Mouse (Mus musculus): ENCODE measurements around the gene Grin1. TPM values are rescaled to one million over a fixed set of nuclear protein-coding genes. Genes with fewer than 3 reads are reported as not detected.
"Not testable (repeated sequence)": the region's sequence is repeated elsewhere in the genome, so short reads cannot be mapped to it uniquely, and the experiment has no call there.

The Grin1 gene
- polyA plus RNA-seq, 1 experiment from 2014 or later = 0.87 TPM

DNA sequence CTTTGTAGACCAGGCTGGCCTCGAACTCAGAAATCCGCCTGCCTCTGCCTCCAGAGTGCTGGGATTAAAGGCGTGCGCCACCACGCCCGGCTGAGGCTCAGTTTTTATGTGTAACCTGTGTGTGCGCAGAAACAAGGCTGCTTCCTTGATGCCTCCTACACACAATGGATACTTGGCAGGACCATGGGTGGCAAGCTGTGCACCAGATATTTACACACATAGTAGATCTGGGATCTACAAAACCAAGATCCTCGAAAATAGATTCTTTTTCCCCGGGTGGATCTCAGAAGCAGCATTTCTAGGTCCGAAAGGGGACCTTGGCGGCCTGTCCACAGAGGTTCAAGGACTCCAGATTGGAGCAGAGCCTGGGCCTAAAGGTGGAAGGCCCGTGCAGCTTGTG is 57.1 kb downstream of the Grin1 start:
- WGBS = 46% methylated on average over 12 of the region's 12 CpGs
- Histone ChIP-seq H3K9ac (no peak overlapping the region), H3K9me3 (no peaks in the 10 kb centered on the region), H3K4me3 (peak overlapping the region; percentile 63), H3K4me1 (peaks cover 39% of the 10 kb centered on the region), H3K27ac (no peak overlapping the region; the same call in 1 of the 2 replicates), H3K27me3 (peaks cover 20% of the 10 kb centered on the region), H3K36me3 (no peaks in the 10 kb centered on the region), H3K4me2 (peak overlapping the region; percentile 98)
- no peak; the same call in 1 of the 2 replicates for ATAC-seq (ENCODE audit: insufficient number of reproducible peaks, low FRiP score, low TSS enrichment, low read depth)

DNA sequence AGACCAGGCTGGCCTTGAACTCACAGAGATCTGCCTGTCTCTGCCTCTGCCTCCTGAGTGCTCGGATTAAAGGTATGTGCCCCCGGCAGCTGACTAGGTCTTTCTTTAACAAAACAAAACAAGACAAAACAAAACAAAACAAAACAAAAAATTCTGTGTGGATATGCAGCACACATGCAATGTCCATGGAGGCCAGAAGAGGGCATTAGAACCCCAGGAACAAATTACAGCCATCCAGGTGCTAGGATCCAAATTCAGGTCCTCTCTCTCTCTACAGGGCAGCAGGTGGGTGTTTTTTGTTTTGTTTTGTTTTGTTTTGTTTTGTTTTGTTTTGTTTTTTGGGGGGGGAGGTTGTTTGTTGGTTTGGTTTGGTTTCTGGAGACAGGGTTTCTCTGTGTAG is 60.1 kb downstream of the Grin1 start:
- 61% methylated on average over 2 of the region's 2 CpGs for WGBS
- ATAC-seq (ENCODE audit: insufficient number of reproducible peaks, low FRiP score, low TSS enrichment, low read depth) = no peak
- H3K27ac ChIP-seq = no peak overlapping the region
- H3K9me3 ChIP-seq = no peaks in the 10 kb centered on the region
- H3K9ac ChIP-seq = no peak overlapping the region
- no peaks in the 10 kb centered on the region for H3K36me3 ChIP-seq
- no peak overlapping the region for H3K4me3 ChIP-seq
- H3K27me3 ChIP-seq = peaks cover 9% of the 10 kb centered on the region
- H3K4me2 ChIP-seq = no peak overlapping the region
- H3K4me1 ChIP-seq = peaks cover 33% of the 10 kb centered on the region

- not testable (repeated sequence) for H3K27ac ChIP-seq; H3K9me3 ChIP-seq; H3K4me3 ChIP-seq; ATAC-seq (ENCODE audit: insufficient number of reproducible peaks, low FRiP score, low TSS enrichment, low read depth); H3K36me3 ChIP-seq; H3K4me2 ChIP-seq; H3K9ac ChIP-seq; H3K27me3 ChIP-seq
- peaks cover 21% of the 10 kb centered on the region for H3K4me1 ChIP-seq
- WGBS = 84% methylated on average over 5 of the region's 5 CpGs
Measured at GRCm38 (mm10) chr2:25257250-25257649, 61.7 kb downstream of the Grin1 start.

- not testable (repeated sequence) for H3K9ac ChIP-seq; ATAC-seq (ENCODE audit: insufficient number of reproducible peaks, low FRiP score, low TSS enrichment, low read depth); H3K27me3 ChIP-seq; H3K36me3 ChIP-seq; H3K27ac ChIP-seq; H3K9me3 ChIP-seq
- Histone ChIP-seq H3K4me3 (peak overlapping the region; percentile 99), H3K4me2 (peak overlapping the region; percentile 86), H3K4me1 (peaks cover 16% of the 10 kb centered on the region)
- 55% methylated on average over 12 of the region's 12 CpGs for WGBS
Measured at GRCm38 (mm10) chr2:25256443-25257109, 62.4 kb downstream of the Grin1 start.

DNA sequence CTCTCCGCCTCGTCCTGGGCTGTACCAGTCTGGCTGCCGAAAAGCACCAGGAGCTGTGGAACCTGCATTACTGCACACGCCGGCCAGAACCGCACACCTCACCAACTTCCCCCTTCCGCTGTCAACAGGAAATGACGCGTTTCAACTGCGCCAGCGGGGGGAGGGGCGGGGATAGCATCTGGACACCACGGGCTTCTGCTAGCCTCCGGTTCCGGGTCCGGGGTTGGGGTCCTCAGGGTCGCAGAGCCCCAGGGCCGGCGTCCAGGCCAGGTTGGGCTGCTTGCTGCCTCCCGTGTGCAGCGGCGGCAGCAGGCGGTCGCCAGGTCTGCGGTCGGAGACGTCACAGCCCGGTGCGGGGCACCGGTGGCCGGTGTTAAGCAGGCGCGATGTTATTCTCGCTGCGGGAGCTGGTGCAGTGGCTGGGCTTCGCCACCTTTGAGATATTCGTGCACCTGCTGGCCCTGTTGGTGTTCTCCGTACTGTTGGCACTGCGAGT is 63.7 kb downstream of the Grin1 start, which contains the start of gene Tmem203:
Gene Tmem203, plus strand, starts transcription at position 156 of the 496 bp plus-strand sequence.
- Histone ChIP-seq H3K4me2 (peak within 1 kb of the TSS; percentile 86), H3K9ac (peak within 1 kb of the TSS; percentile 72), H3K9me3 (no peaks in the 10 kb centered on the region), H3K4me3 (peak within 1 kb of the TSS; percentile 99), H3K27ac (peak within 1 kb of the TSS; percentile 86), H3K27me3 (no peaks in the 10 kb centered on the region), H3K36me3 (peaks cover 16% of the 10 kb centered on the region), H3K4me1 (peaks cover 16% of the 10 kb centered on the region)
- peak; percentile 79 for ATAC-seq (ENCODE audit: insufficient number of reproducible peaks, low FRiP score, low TSS enrichment, low read depth)
- under 1% methylated on average over 39 of the region's 39 CpGs for WGBS

DNA sequence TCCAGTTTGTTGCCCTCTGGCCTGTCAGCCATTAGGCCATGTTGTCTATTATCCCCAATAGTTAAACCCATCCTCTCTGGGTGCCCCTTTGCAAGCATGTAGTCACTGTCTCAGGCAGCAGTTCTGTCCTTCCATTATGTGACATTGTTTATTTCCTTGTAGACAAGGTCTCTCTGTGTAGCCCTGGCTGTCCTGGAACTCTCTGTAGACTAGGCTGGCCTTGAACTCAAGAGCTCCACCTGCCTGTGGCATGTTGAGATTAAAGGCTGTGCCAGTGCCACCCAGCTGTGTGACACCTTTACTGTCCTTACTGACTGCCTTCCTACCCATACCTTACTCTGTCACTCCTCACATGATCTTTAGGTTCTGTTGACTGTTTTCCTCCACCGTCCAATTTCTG is 66.7 kb downstream of the Grin1 start:
- WGBS = 79% methylated on average over 1 of the region's 1 CpGs

DNA sequence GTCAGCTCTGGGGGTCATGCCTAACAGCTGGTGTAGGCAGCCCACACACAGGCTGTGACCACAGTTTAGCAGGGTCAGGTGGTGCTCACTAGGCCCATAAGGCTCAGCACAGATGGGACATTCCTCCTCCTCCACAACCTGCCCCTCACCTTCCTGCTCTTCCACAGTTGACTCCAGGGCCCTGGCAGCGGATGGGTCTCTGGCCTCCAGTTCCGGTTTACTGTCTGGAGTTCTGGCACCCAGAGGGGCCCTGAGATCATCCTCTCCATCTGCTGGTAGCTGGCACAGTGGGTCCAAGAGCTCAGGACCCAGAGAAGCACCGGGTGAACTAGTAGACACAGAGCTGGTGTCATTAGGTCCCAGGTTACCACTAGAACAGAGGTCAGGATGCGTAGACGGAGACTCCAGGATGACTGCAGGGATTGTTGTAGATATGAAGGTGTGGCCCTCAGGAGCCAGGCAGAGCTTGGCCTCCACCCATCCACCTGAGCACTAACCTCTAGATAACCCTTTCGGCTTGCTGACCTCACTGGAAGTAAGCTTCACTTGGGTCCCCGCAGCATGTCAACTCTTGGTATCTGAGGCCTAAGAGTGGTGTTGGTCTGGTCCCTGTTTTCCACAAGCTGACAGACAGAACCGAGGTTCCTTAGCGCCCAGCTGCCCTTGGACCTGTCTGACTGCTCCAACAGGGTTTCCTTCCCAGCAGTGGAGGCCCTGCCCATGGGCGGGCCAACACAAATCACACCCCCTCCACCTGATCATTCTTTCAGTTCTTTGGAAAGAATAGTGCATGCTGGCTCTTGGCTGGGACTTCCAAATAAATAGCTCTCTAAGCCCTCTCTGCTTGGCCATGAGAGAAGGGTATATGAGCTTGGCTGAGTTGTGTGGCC is 72.6 kb downstream of the Grin1 start, which contains the start of gene AL732309.1:
Gene AL732309.1, minus strand, starts transcription at position 681 of the 890 bp plus-strand sequence.
- Histone ChIP-seq H3K4me1 (peaks cover 15% of the 10 kb centered on the region), H3K27me3 (peaks cover 26% of the 10 kb centered on the region), H3K27ac (no peak within 1 kb of the TSS; the same call in 1 of the 2 replicates), H3K36me3 (peaks cover 47% of the 10 kb centered on the region), H3K4me2 (no peak within 1 kb of the TSS), H3K4me3 (no peak within 1 kb of the TSS), H3K9ac (no peak within 1 kb of the TSS), H3K9me3 (no peaks in the 10 kb centered on the region)
- WGBS = 83% methylated on average over 10 of the region's 10 CpGs
- ATAC-seq (ENCODE audit: insufficient number of reproducible peaks, low FRiP score, low TSS enrichment, low read depth) = no peak

More for the DNA sequence above, 66.7 kb downstream of the Grin1 start:
- Histone ChIP-seq H3K9ac (no peak overlapping the region), H3K4me2 (no peak overlapping the region), H3K9me3 (no peaks in the 10 kb centered on the region), H3K27ac (no peak overlapping the region), H3K4me1 (peaks cover 16% of the 10 kb centered on the region), H3K27me3 (no peaks in the 10 kb centered on the region), H3K4me3 (no peak overlapping the region), H3K36me3 (peaks cover 45% of the 10 kb centered on the region)
- no peak for ATAC-seq (ENCODE audit: insufficient number of reproducible peaks, low FRiP score, low TSS enrichment, low read depth)

- 84% methylated on average over 4 of the region's 4 CpGs for WGBS
- Histone ChIP-seq H3K27ac (no peak overlapping the region), H3K27me3 (peaks cover 35% of the 10 kb centered on the region), H3K4me3 (no peak overlapping the region), H3K4me1 (peaks cover 28% of the 10 kb centered on the region), H3K9me3 (no peaks in the 10 kb centered on the region), H3K36me3 (peaks cover 29% of the 10 kb centered on the region), H3K4me2 (no peak overlapping the region), H3K9ac (no peak overlapping the region)
- no peak for ATAC-seq (ENCODE audit: insufficient number of reproducible peaks, low FRiP score, low TSS enrichment, low read depth)
Measured at GRCm38 (mm10) chr2:25244144-25244543, 74.8 kb downstream of the Grin1 start.

- peaks cover 35% of the 10 kb centered on the region for H3K27me3 ChIP-seq
- peaks cover 28% of the 10 kb centered on the region for H3K4me1 ChIP-seq
- no peak for ATAC-seq (ENCODE audit: insufficient number of reproducible peaks, low FRiP score, low TSS enrichment, low read depth)
- H3K9me3 ChIP-seq = no peaks in the 10 kb centered on the region
- 75% methylated on average over 8 of the region's 8 CpGs for WGBS
- H3K9ac ChIP-seq = no peak overlapping the region
- H3K27ac ChIP-seq = no peak overlapping the region
- no peak overlapping the region for H3K4me2 ChIP-seq
- no peak overlapping the region for H3K4me3 ChIP-seq
- peaks cover 21% of the 10 kb centered on the region for H3K36me3 ChIP-seq
Measured at GRCm38 (mm10) chr2:25243342-25243741, 75.6 kb downstream of the Grin1 start.

DNA sequence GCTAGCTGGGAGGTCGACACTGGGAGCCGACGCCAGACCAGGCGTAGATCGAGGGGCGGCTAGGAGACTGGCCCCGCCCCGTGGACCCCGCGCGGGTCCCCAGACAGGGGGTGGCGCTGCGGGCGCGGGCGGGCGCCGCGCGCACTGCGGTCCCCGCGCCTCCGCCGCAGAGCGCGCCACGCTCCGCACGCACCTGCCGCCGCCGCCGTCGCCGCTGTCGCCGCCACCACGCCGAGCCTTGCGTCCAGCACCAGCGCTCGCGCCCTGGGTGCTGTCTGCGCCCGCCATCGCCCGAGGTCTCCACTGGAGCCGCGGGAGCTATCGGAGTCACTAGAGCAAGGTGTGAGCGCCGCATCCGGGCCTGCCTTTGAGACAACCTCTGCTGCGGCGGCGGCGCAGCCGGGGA is 76.9 kb downstream of the Grin1 start, which contains the start of the genes Rnf208 and Cysrt1:
Gene Rnf208, plus strand, starts transcription at position 155 of the 406 bp plus-strand sequence.
Gene Cysrt1, minus strand, starts transcription at position 352 of the 406 bp plus-strand sequence.
- Histone ChIP-seq H3K27ac (peak within 1 kb of the TSS; percentile 73), H3K36me3 (peaks cover 11% of the 10 kb centered on the region), H3K9me3 (no peaks in the 10 kb centered on the region), H3K4me1 (peaks cover 28% of the 10 kb centered on the region), H3K4me3 (peak within 1 kb of the TSS; percentile 53), H3K9ac (peak within 1 kb of the TSS; percentile 37; the same call in 1 of the 2 replicates), H3K27me3 (peaks cover 35% of the 10 kb centered on the region), H3K4me2 (peak within 1 kb of the TSS; percentile 97)
- WGBS = under 1% methylated on average over 40 of the region's 59 CpGs
- no peak for ATAC-seq (ENCODE audit: insufficient number of reproducible peaks, low FRiP score, low TSS enrichment, low read depth)

DNA sequence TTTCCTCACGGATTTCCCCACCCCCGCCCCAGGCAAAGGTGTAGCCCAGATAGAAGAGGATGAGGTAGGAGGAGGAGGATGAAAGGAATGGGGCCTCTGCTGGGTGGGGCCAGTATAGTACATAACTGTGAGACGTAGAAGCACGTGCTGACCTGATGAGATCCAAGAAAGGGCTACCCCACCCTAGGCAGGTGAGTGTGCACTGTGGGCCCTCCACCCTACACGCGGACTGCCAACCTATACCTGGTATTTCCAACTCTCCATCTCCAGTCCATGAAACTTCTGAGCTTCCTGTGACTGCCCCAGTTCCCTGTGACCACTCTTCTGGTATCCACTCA is 77.6 kb downstream of the Grin1 start:
- no peaks in the 10 kb centered on the region for H3K9me3 ChIP-seq
- H3K36me3 ChIP-seq = peaks cover 10% of the 10 kb centered on the region
- peak overlapping the region; percentile 97 for H3K4me2 ChIP-seq
- H3K4me3 ChIP-seq = peak overlapping the region; percentile 53
- H3K4me1 ChIP-seq = peaks cover 28% of the 10 kb centered on the region
- 14% methylated on average over 6 of the region's 6 CpGs for WGBS
- H3K27ac ChIP-seq = no peak overlapping the region; the same call in 1 of the 2 replicates
- peaks cover 36% of the 10 kb centered on the region for H3K27me3 ChIP-seq
- H3K9ac ChIP-seq = no peak overlapping the region
- ATAC-seq (ENCODE audit: insufficient number of reproducible peaks, low FRiP score, low TSS enrichment, low read depth) = no peak

Data from limb, embryonic 15.5 days (tissue).